Mouse (Mus musculus) 416B (cell line): ENCODE results near the gene Setd7.

Experiments used
- DNase-seq: peaks from one replicate; pipeline ENCODE4 v3.0.0; 2011; ENCODE audit warnings: low read depth

Gene Setd7

GRCm38 (mm10) chr3:51560511-51561108, at the start of gene Setd7:
Gene Setd7 (minus strand): TSS chr3:51560879.
- DNase-seq: peak; percentile 88

DNA sequence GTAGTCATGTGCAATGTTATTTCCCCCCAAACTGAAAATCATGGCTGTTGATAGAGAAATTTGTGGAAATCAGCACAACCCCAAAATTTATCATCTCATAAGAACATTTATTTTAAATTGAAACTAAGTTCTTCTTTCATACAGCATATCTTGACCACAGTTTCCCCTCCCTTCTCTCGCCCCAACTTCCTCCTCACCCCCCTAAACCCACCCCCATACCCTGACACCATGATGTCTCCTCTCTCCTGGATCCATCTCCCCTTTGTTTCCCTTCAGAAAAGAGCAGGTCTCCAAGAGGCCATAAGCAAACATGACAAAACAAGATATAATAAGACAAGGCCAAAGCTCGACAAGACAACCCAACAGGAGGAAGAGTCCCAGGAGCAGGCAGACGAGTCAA, 43.8 kb upstream of the Setd7 start:
- peak; percentile 25 for DNase-seq

DNA sequence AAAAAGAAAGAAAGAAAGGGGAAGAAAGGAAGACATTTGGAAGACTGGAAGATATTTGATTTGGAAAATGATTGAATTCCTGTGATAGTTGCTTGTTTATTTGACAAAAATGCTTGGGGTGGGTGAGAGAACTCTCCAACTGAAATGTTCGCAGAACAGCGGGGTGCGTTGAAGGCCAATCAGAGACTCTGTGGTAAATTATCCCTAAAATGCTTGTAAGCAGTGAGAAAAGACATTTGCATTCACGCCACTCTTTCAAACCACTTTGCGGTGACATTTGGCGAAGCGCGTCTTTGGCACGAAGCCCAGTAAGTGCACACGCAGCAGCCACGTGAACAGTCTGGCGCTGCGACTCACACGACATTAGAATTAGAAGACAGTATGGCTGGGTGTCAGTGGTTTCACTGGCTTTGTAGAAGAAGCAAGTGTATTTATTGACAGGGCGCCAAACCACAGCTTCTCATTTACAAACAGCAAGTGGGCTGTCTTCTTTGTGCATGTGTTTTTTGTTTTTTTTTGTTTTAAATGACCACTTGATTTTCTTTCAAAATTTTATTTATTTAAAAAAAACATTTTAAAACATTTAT, 43.1 kb upstream of the Setd7 start:
- peak; percentile 89 for DNase-seq

GRCm38 (mm10) chr3:51601461-51601860, 40.8 kb upstream of the Setd7 start:
- DNase-seq: no peak

DNA sequence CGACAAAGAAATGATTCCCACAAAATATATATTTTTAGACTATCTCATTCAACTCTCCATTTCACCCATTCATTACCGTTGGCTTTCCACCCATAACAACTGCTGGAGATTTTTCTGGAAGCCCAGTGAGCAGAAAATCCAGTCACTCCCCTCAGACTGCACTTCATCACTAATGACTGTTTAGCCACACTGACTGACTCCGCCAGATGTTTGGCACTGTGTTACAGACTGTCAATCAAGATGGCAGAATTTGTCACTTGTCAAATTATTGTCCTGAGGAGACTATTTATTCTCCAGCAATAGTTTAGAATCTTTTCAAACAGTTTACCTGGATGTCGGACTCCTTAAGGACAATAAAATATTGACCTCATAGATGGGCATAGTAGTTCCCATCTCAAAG, 40.0 kb upstream of the Setd7 start:
- DNase-seq: no peak

- DNase-seq: no peak
Observed at GRCm38 (mm10) chr3:51599057-51599630, 38.5 kb upstream of the Setd7 start.

DNA sequence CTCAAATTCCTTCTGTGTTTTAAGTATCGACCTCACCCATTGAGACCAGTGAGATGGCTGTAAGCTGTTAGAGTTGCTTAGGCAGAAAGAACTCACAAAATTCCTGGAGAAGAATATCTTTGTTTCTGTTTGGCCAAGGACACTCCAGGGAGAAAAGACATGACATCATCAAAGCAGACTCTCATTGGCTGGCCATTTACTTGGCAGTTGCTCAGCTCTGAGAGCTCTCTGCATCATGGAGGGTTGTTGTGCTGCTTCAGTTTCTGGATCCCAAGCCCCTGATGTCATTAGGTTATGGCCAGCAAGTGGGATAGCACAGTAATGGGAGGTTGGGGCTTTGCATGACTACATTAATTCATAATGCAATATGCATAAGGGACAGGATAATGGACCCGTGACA, 35.9 kb upstream of the Setd7 start:
- DNase-seq: no peak

GRCm38 (mm10) chr3:51593506-51593905, 32.8 kb upstream of the Setd7 start:
- DNase-seq: peak; percentile 84

DNA sequence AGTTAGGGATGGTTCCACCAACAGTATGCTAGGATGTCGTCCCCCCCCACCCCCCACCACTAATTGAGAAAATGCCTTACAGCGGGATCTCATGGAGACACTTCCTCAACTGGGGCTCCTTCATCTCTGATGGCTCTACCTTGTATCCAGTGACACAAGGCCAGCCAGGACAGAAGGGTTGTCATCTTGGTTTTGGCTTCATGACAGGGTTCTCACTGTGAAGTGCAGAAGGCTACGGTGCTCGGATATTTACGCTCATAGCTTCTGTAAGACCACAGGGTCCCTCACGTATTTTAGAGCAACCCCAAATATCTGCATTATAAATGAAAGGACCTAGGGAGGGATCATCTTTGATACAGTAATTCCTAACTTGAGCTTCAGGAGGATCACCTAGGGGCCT, 30.9 kb upstream of the Setd7 start:
- DNase-seq: no peak

GRCm38 (mm10) chr3:51590207-51590892, 29.7 kb upstream of the Setd7 start:
- no peak for DNase-seq

- DNase-seq: peak; percentile 27
Observed at GRCm38 (mm10) chr3:51587697-51588262, 27.1 kb upstream of the Setd7 start.

GRCm38 (mm10) chr3:51583574-51584391, 23.1 kb upstream of the Setd7 start:
- peak; percentile 86 for DNase-seq

GRCm38 (mm10) chr3:51579243-51579642, 18.6 kb upstream of the Setd7 start:
- peak; percentile 51 for DNase-seq

DNA sequence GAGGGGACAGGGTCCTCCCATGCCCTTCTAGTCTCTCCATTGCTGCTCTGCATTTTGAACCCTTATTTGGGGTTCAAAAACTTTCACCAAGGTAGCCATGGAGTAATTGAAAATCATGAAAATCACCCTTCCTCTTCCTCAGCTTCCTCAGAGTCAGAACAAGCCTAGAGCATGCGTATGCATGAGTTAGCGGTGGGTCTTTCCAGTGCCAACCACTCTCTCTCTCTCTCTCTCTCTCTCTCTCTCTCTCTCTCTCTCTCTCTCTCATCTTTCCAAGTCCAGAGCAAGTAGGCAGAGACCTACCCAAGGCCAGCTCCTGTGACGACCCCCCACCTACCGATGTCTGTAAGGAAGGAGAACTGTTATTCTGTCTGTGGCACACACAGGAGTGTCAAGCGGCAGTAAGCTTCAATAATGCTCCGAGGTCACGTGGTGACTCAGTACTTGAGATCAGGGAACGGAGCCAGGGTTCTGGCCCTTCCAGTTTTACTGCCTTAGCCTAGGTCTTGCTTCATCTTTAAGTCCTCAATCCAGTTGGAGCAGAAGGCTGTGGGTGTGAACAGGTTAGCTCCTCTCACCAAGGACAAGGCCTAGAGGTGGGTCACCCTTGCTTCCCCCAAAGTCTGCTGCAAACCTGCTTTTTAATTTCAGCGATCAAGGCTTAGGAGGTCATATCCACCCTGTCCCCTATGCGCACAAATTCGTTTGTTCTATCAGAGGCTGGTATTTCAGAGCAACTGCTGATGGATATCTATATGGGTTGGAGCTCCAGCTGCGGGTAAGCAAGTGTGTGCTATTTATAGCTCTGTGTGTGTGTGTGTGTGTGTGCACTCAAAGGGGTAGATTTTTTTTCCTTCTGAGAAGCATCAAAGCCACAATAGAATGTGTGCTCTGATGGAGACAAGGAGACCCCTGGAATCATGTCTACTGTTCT, 17.4 kb upstream of the Setd7 start:
- DNase-seq: peak; percentile 46

DNA sequence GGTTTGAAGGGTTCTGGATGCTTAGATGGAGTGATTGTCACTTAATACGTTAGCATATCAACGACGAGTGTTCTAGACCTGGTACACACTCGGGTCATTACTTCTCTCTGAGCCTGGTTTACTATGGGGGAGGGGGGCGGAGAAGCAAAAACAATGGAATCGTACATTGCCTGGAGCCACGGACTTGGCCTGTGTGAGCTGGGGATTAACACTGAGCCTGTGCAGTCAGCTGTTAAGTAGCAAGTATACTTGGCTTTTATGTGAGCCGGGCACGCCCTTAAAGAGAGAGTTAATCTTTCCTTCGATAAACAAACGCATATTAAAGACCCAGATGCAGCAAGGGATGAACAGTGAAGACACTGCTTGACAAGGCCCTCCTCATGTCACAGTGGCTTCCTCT, 16.7 kb upstream of the Setd7 start:
- DNase-seq: no peak

DNA sequence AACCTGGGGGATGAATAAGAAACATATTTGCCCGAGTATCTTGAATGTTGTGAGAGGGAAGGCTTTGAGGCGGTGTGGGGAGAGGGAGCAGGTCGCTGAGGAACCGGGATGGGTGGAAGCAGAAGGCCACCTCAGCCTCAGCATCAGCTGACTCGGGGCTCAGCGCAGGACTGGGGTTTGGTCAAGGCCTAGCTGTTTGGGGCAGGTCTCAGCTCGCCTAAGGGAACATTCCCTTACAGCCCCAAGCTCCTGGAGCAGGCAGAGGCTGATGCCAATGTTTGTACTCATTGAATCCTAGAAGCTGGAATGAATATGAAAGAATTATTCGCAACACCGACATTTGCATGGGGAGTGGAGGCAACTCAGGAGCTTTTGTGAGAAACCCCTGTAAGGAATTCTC, 13.2 kb upstream of the Setd7 start:
- no peak for DNase-seq

- no peak for DNase-seq
Observed at GRCm38 (mm10) chr3:51570200-51570599, 9.5 kb upstream of the Setd7 start.

DNA sequence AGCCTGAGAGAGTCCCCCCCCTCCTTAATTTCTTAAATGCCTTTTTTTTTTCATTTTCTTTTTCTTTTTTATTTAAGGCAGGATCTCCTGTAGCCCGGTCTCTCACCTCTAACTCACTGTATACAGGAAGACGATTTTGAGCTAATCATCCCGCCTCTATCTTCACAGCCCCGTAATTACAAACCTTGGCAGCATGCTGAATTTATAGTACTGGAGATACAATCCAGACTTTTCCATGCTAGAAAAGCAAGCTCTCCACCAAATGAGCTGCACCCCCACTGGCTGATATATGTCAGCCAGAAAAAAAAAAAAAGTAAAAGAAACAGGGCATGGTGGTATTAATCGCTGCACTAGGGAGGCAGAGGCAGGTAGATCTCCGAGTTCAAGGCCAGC, 1.3 kb upstream of the Setd7 start:
- DNase-seq: no peak

GRCm38 (mm10) chr3:51561109-51561992, 672 bp upstream of the Setd7 start:
- peak; percentile 88 for DNase-seq
